Comparison of ENCODE assay signal across 9 mouse cellular contexts in the genomic region with DNA sequence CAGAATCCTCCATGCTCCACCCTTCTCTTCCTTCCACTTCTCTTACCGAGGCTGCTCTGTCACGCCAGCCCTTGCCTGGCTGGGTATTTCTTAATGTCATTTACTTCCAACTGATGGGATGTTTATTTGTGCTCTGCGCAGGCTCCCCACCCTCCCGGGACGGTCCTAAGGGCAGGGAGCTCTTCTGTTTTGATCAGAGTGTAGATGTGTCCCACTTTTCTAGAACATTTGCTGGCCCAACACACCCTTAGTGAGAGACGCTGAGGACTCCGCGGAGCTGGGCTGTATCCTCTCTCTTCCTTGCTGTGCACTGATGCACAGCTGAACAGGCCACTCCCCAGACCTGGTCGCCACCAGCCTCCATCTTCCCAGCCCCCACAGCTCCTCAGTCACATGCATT. TPM values are rescaled to one million over a fixed set of nuclear protein-coding genes. Genes with fewer than 3 reads are reported as not detected.
DNase-seq lines count a peak whose midpoint lies in the region; ATAC-seq and TF ChIP-seq lines count a peak whose summit lies in the region.
"Had no signal": no experiment of that assay in that cellular context is flagged by ENCODE, and none has a peak within 500 bp of the region (broad histone marks: within the 10 kb centered on the region; RNA-seq: fewer than 3 reads in every experiment).

No protein-coding gene starts in this region.

- TF ChIP-seq CTCF in kidney, adult 2 months (conservative IDR thresholded peaks at IDR 0.05; ENCODE audit: insufficient read depth, insufficient read length, low read depth, low read length), result no peak

- H3K9me3 ChIP-seq in limb, embryonic 15.5 days, result no peaks in the 10 kb centered on the region
- no peaks in the 10 kb centered on the region for H3K9me3 ChIP-seq in midbrain, embryonic 16.5 days (replicated peaks; ENCODE audit: control insufficient read depth, low read length, poor library complexity, severe bottlenecking)

- 39% methylated on average over 9 of the region's 9 CpGs for WGBS in kidney, adult 2 months
- WGBS in limb, embryonic 15.5 days, result 60% methylated on average over 9 of the region's 9 CpGs
- WGBS in midbrain, embryonic 16.5 days, result 43% methylated on average over 9 of the region's 9 CpGs

- H3K4me1 ChIP-seq in kidney, adult 2 months (ENCODE audit: control insufficient read depth, insufficient read depth, low read length), result no peaks in the 10 kb centered on the region
- peaks cover 33% of the 10 kb centered on the region for H3K4me1 ChIP-seq in limb, embryonic 15.5 days
- peaks cover 61% of the 10 kb centered on the region for H3K4me1 ChIP-seq in midbrain, embryonic 16.5 days (ENCODE audit: control insufficient read depth, insufficient read depth, low read length)

- no peak overlapping the region for H3K4me3 ChIP-seq in kidney, adult 2 months (ENCODE audit: insufficient read depth, low read depth, low read length)
- no peak overlapping the region for H3K4me3 ChIP-seq in limb, embryonic 15.5 days
- H3K4me3 ChIP-seq in midbrain, embryonic 16.5 days (ENCODE audit: low read depth, low read length), result no peak overlapping the region

- ATAC-seq in limb, embryonic 15.5 days (ENCODE audit: insufficient number of reproducible peaks, low FRiP score, low TSS enrichment, low read depth), result no peak
- ATAC-seq in midbrain, embryonic 16.5 days, result no peak
- ATAC-seq in megakaryocyte, adult 5-6 weeks (ENCODE audit: poor library complexity, severe bottlenecking), result no peak

- H3K36me3 ChIP-seq in kidney, adult 2 months (ENCODE audit: control insufficient read depth, insufficient read depth, low read length), result no peaks in the 10 kb centered on the region
- no peaks in the 10 kb centered on the region for H3K36me3 ChIP-seq in limb, embryonic 15.5 days
- no peaks in the 10 kb centered on the region for H3K36me3 ChIP-seq in midbrain, embryonic 16.5 days (ENCODE audit: control insufficient read depth, insufficient read depth, low read length)

- no peak overlapping the region for H3K4me2 ChIP-seq in limb, embryonic 15.5 days
- H3K4me2 ChIP-seq in midbrain, embryonic 16.5 days (ENCODE audit: low read length), result no peak overlapping the region

- peak overlapping the region; percentile 61 for H3K27ac ChIP-seq in kidney, adult 2 months (ENCODE audit: insufficient read depth, low read depth, low read length)
- peak overlapping the region; percentile 33; the same call in 1 of the 2 replicates for H3K27ac ChIP-seq in limb, embryonic 15.5 days
- peak overlapping the region; percentile 36 for H3K27ac ChIP-seq in midbrain, embryonic 16.5 days (ENCODE audit: low read length)

- peak; percentile 29 for DNase-seq in kidney, adult 2 months
- DNase-seq in kidney, adult 18-20 months, result no peak
- peak; percentile 68 for DNase-seq in heart, adult 8-10 months (ENCODE audit: low spot score)
- DNase-seq in yolk sac, embryonic 10.5 days (ENCODE audit: low spot score), result no peak
- DNase-seq in thymus, postnatal 10 days (ENCODE audit: low spot score in 2 of 2), result no peak
- DNase-seq: thymus, adult 2 months had no signal

- TF ChIP-seq POLR2A in kidney, adult 2 months (IDR thresholded peaks at IDR 0.05; ENCODE audit: low read depth, low read length), result no peak

- no peak overlapping the region for H3K9ac ChIP-seq in limb, embryonic 15.5 days
- no peak overlapping the region for H3K9ac ChIP-seq in midbrain, embryonic 16.5 days (ENCODE audit: low read depth, low read length)

- H3K27me3 ChIP-seq in kidney, adult 2 months (replicated peaks; ENCODE audit: control insufficient read depth, insufficient read depth, low read length), result no peaks in the 10 kb centered on the region
- H3K27me3 ChIP-seq in limb, embryonic 15.5 days, result 0 out of 2 replicates have a peak, but pooled peaks cover 11% of the 10 kb centered on the region
- no peaks in the 10 kb centered on the region for H3K27me3 ChIP-seq in midbrain, embryonic 16.5 days (ENCODE audit: control insufficient read depth, insufficient read depth, low read depth, low read length)

RNA-seq across cellular contexts. Expression of a gene that starts 15.3 kb away (rescaled TPM):
- 9.8 and 11.0 TPM in 2 replicates for polyA plus RNA-seq in kidney, adult 2 months (2012; rRNA removed)
- 10 to 100 TPM in 2 of 4 experiments, 1 to 10 TPM in 2; 8.6 to 12.9 (median 10.1) TPM for total RNA-seq in heart, adult 8-10 months (2022)
- 9.0 and 9.4 TPM in 2 replicates for polyA plus RNA-seq in limb, embryonic 15.5 days (2015; fragmentation: Nextera tagmentation; extraction: Ambion mirVana)
- polyA plus RNA-seq in midbrain, embryonic 16.5 days (2015; fragmentation: Nextera tagmentation; extraction: Ambion mirVana), result 32.0 and 33.4 TPM in 2 replicates
- 0.11 and 0.18 TPM in 2 replicates for total RNA-seq in megakaryocyte, adult 5-6 weeks (2015)
- 0.22 TPM in 1 of 2 replicates, not detected in the other for total RNA-seq in megakaryocyte, adult 5-6 weeks (2017)

Comparison
In these comparisons a context has a peak if more than half of its experiments do, and no peak if none do; other contexts are left out.
1. DNase-seq: peak in kidney, adult 2 months (single experiment) and heart, adult 8-10 months (single experiment); none in kidney, adult 18-20 months (single experiment), yolk sac, embryonic 10.5 days (single experiment) and thymus, postnatal 10 days (0 of 2).
2. Peak in every context shown above with its lines, with median percentiles within 50 percentile points of each other: H3K27ac ChIP-seq.